Mouse (Mus musculus) hindbrain, embryonic 14.5 days (tissue): ENCODE results near the gene Tanc1. TPM values are rescaled to one million over a fixed set of nuclear protein-coding genes. Genes with fewer than 3 reads are reported as not detected.
"Not testable (repeated sequence)": the region's sequence is repeated elsewhere in the genome, so short reads cannot be mapped to it uniquely, and the experiment has no call there.

ENCODE experiments used
- ATAC-seq: fragments of 200-750 bp; cut with Nextera tagmentation; 2 replicates; pipeline ENCODE4 v1.8.0; 2017; ENCODE audit warnings: moderate number of reproducible peaks, mild to moderate bottlenecking, moderate TSS enrichment, moderate library complexity; ENCODE audit not compliant: low FRiP score
- DNase-seq: peaks from one replicate; pipeline ENCODE4 v3.0.0-alpha.2; 2015; ENCODE audit warnings: low spot score
- H3K27ac ChIP-seq: fragments of 300-500 bp; sonication (generic); 2 replicates; pipeline ENCODE4 v1.5.1; 2014; ENCODE audit warnings: mild to moderate bottlenecking, moderate library complexity
- H3K27me3 ChIP-seq: fragments of 300-500 bp; sonication (generic); 2 replicates; pipeline ENCODE4 v1.6.1; 2014; ENCODE audit warnings: mild to moderate bottlenecking, low read length, mixed read lengths; ENCODE audit not compliant: control insufficient read depth, insufficient read depth
- H3K36me3 ChIP-seq: fragments of 300-500 bp; sonication (generic); replicated peaks from 2 replicates; pipeline ENCODE4 v1.6.1; 2014; ENCODE audit not compliant: control insufficient read depth, insufficient read depth
- H3K4me1 ChIP-seq: fragments of 300-500 bp; sonication (generic); replicated peaks from 2 replicates; pipeline ENCODE4 v1.6.1; 2014; ENCODE audit warnings: antibody characterized with exemption, low read length, mixed read lengths; ENCODE audit not compliant: control insufficient read depth, insufficient read depth
- H3K4me2 ChIP-seq: fragments of 300-500 bp; sonication (generic); replicated peaks from 2 replicates; pipeline ENCODE4 v1.6.1; 2014; ENCODE audit warnings: mild to moderate bottlenecking, moderate library complexity
- H3K4me3 ChIP-seq: fragments of 300-500 bp; sonication (generic); replicated peaks from 2 replicates; pipeline ENCODE4 v1.5.1; 2014; ENCODE audit warnings: mild to moderate bottlenecking, low read length
- H3K9ac ChIP-seq: fragments of 300-500 bp; sonication (generic); 2 replicates; pipeline ENCODE4 v1.6.1; 2014
- H3K9me3 ChIP-seq: fragments of 300-500 bp; sonication (generic); 2 replicates; pipeline ENCODE4 v1.6.1; 2016; ENCODE audit warnings: low read length; ENCODE audit not compliant: control insufficient read depth
- WGBS: fragments of 180-500 bp; shearing (Covaris S2); extraction: QIAGEN DNeasy Blood & Tissue Kit; methylation state at CpG from one replicate; pipeline ENCODE4 v1.1.7; 2014; 5-methylcytosine and 5-hydroxymethylcytosine counted together
- polyA plus RNA-seq: library from polyadenylated mRNA; unstranded; fragments of >200 nt; fragmentation: Nextera tagmentation; extraction: Ambion mirVana; gene quantifications from 2 replicates; pipeline ENCODE4 v1.2.1, GENCODE M21; 2014

The Tanc1 gene
- polyA plus RNA-seq, 1 experiment from 2014 or later, result 7.9 TPM

GRCm38 (mm10) chr2:59841189-59841939 is 229.5 kb downstream of the Tanc1 start:
- 71% methylated on average over 11 of the region's 12 CpGs for WGBS
- Histone ChIP-seq H3K4me3 (no peak overlapping the region), H3K4me1 (peaks cover 15% of the 10 kb centered on the region), H3K9ac (no peak overlapping the region), H3K27ac (peak overlapping the region; percentile 71), H3K4me2 (no peak overlapping the region), H3K27me3 (no peaks in the 10 kb centered on the region), H3K36me3 (no peaks in the 10 kb centered on the region), H3K9me3 (no peaks in the 10 kb centered on the region)
- no peak for ATAC-seq
- DNase-seq, result no peak

- Histone ChIP-seq H3K27ac (peak overlapping the region; percentile 26; the same call in 1 of the 2 replicates), H3K4me2 (no peak overlapping the region), H3K27me3 (no peaks in the 10 kb centered on the region), H3K36me3 (no peaks in the 10 kb centered on the region), H3K4me3 (no peak overlapping the region), H3K9ac (no peak overlapping the region), H3K9me3 (no peaks in the 10 kb centered on the region), H3K4me1 (peaks cover 15% of the 10 kb centered on the region)
- DNase-seq, result no peak
- no peak for ATAC-seq
- WGBS, result 78% methylated on average over 11 of the region's 11 CpGs
Measured at GRCm38 (mm10) chr2:59841944-59842343, 230.1 kb downstream of the Tanc1 start.

- WGBS, result 73% methylated on average over 6 of the region's 6 CpGs
- Histone ChIP-seq H3K36me3 (no peaks in the 10 kb centered on the region), H3K9ac (no peak overlapping the region), H3K27me3 (no peaks in the 10 kb centered on the region), H3K9me3 (no peaks in the 10 kb centered on the region), H3K4me3 (no peak overlapping the region), H3K27ac (0 out of 2 replicates have a peak overlapping the region, but pooled peaks have one; percentile 17), H3K4me1 (peaks cover 15% of the 10 kb centered on the region), H3K4me2 (no peak overlapping the region)
- ATAC-seq (no peak), DNase-seq (no peak)
Measured at GRCm38 (mm10) chr2:59842556-59843008, 230.7 kb downstream of the Tanc1 start.

GRCm38 (mm10) chr2:59843156-59843555 is 231.3 kb downstream of the Tanc1 start:
- H3K4me1 ChIP-seq, result peaks cover 15% of the 10 kb centered on the region
- no peak overlapping the region for H3K4me2 ChIP-seq
- H3K27ac ChIP-seq, result no peak overlapping the region
- no peaks in the 10 kb centered on the region for H3K9me3 ChIP-seq
- DNase-seq, result no peak
- ATAC-seq, result no peak
- no peaks in the 10 kb centered on the region for H3K27me3 ChIP-seq
- no peak overlapping the region for H3K4me3 ChIP-seq
- WGBS, result 77% methylated on average over 21 of the region's 21 CpGs
- H3K9ac ChIP-seq, result no peak overlapping the region
- H3K36me3 ChIP-seq, result no peaks in the 10 kb centered on the region

GRCm38 (mm10) chr2:59843848-59844247 is 232.0 kb downstream of the Tanc1 start:
- H3K27ac ChIP-seq, result no peak overlapping the region
- no peaks in the 10 kb centered on the region for H3K9me3 ChIP-seq
- no peak overlapping the region for H3K4me3 ChIP-seq
- WGBS, result 92% methylated on average over 6 of the region's 6 CpGs
- H3K9ac ChIP-seq, result no peak overlapping the region
- no peak for ATAC-seq
- peaks cover 15% of the 10 kb centered on the region for H3K4me1 ChIP-seq
- no peaks in the 10 kb centered on the region for H3K36me3 ChIP-seq
- DNase-seq, result no peak
- no peaks in the 10 kb centered on the region for H3K27me3 ChIP-seq
- no peak overlapping the region for H3K4me2 ChIP-seq

DNA sequence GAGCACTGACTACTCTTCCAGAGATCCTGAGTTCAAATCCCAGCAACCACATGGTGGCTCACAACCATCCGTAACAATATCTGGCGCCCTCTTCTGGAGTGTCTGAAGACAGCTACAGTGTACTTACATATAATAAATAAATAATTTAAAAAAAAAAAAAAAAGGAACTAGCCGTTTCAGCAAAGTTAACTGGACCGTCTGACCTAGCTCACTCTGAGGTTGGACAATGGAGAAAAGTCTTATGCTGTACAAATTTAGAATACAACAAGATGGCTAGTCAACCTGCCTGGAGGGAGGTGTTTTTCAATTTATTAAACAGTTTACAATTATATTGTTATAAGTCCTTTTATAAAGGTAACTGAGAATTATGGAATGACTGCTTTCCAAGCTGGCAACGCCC is 240.0 kb downstream of the Tanc1 start:
- H3K9ac ChIP-seq, H3K4me2 ChIP-seq, H3K27ac ChIP-seq, DNase-seq, ATAC-seq, H3K4me1 ChIP-seq, H3K4me3 ChIP-seq, H3K36me3 ChIP-seq, H3K27me3 ChIP-seq, H3K9me3 ChIP-seq: not testable (repeated sequence)
- 95% methylated on average over 3 of the region's 5 CpGs for WGBS

DNA sequence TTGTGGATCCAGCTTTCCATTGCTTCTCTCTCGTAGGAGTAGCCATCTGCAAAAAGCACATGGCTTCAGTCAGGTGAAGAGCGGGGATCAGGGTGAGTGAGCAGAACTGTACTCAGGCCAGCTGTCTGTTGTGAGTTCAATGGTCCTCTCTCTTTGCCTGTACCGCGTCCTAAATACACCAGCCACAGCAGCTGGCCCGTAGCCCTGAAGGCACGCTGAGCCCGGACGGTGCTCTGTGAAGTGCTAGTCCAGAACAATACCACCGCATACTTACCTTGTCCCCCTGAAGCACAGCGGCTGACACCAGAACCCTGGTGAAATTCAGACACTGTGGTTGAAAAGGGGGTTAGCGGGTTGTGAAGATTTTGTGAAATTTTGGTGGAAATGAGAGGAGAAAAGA is 241.1 kb downstream of the Tanc1 start:
- Histone ChIP-seq H3K27me3 (no peaks in the 10 kb centered on the region), H3K4me1 (no peaks in the 10 kb centered on the region), H3K4me3 (no peak overlapping the region), H3K36me3 (no peaks in the 10 kb centered on the region), H3K27ac (no peak overlapping the region), H3K9ac (no peak overlapping the region), H3K9me3 (no peaks in the 10 kb centered on the region), H3K4me2 (no peak overlapping the region)
- DNase-seq, result no peak
- WGBS, result 73% methylated on average over 11 of the region's 11 CpGs
- ATAC-seq, result no peak

DNA sequence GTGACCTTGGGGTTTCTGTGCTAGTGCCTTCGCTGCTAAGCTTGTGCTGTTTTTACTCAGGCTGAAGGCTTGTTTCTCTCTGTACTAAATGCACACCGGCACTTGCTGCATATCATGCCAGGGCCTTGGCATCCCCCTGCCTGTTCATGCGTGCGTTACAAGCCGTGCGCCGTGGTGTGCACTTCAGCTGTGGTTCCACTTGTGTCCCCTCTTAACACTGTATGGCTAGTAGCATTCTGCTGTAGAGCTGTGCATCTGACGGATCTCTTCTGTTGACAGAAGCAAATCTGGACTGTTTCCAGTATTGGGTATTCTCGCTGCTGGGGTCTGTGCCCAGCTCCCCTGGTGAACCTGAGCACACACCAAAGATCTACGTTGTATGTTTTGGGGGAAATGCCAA is 241.7 kb downstream of the Tanc1 start:
- H3K9me3 ChIP-seq, result no peaks in the 10 kb centered on the region
- peaks cover 6% of the 10 kb centered on the region; the same call in 1 of the 2 replicates for H3K36me3 ChIP-seq
- no peaks in the 10 kb centered on the region for H3K27me3 ChIP-seq
- 79% methylated on average over 10 of the region's 10 CpGs for WGBS
- DNase-seq (no peak), ATAC-seq (no peak)
- no peak overlapping the region for H3K4me2 ChIP-seq
- no peak overlapping the region for H3K9ac ChIP-seq
- no peaks in the 10 kb centered on the region for H3K4me1 ChIP-seq
- no peak overlapping the region for H3K27ac ChIP-seq
- H3K4me3 ChIP-seq, result no peak overlapping the region

DNA sequence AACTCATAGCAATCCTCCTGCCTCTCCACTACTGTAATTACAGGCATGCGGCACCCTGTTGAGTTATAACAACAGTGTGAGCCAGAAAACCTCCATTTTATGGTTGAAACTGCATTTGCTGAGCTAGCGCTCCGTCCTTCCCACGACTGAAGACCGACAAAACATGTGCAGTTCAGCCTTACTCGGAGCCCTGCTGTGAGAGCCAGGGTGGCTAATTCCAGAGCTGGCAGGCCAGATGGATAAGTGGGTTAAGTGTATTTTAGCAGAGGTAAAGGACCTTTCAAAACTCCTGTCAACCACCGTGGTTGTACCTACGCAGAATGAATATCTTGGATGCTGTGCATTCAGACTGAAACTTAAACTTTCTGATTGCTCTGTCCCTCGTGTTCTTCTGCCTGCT is 242.5 kb downstream of the Tanc1 start:
- Histone ChIP-seq H3K4me1 (no peaks in the 10 kb centered on the region), H3K36me3 (peaks cover 7% of the 10 kb centered on the region; the same call in 1 of the 2 replicates), H3K4me3 (no peak overlapping the region), H3K9ac (no peak overlapping the region), H3K4me2 (no peak overlapping the region), H3K9me3 (no peaks in the 10 kb centered on the region), H3K27ac (no peak overlapping the region), H3K27me3 (no peaks in the 10 kb centered on the region)
- ATAC-seq, result no peak
- no peak for DNase-seq
- WGBS, result 71% methylated on average over 9 of the region's 9 CpGs
